Mouse (Mus musculus): ENCODE results near the gene Hdac7. TPM values are rescaled to one million over a fixed set of nuclear protein-coding genes. Genes with fewer than 3 reads are reported as not detected.
A peak's percentile ranks its signal among the peaks of the same experiment; 100 is the strongest.

Hdac7 gene
- polyA plus RNA-seq, 1 experiment from 2014 or later = 26.7 TPM

DNA sequence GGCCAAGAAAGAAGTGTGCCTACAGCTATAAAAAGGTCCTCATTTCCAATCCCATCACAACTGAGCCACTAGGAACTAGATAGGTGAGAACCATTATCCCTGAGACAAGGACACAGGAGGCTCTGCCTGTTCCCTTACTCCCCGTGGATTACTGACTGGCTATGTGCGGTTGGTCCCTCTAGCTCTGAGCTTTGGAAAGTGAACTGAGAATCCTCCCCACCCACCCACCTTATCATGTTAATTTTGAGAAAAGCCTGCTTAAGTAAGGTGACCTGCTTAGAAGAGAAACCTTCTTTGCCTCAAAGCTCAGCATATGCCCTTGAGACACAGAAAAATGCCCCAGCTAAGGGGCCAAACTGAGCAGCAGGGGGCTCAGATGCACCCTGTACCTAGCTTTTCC, 14.9 kb downstream of the Hdac7 start:
- no peaks in the 10 kb centered on the region for H3K9me3 ChIP-seq (replicated peaks)

DNA sequence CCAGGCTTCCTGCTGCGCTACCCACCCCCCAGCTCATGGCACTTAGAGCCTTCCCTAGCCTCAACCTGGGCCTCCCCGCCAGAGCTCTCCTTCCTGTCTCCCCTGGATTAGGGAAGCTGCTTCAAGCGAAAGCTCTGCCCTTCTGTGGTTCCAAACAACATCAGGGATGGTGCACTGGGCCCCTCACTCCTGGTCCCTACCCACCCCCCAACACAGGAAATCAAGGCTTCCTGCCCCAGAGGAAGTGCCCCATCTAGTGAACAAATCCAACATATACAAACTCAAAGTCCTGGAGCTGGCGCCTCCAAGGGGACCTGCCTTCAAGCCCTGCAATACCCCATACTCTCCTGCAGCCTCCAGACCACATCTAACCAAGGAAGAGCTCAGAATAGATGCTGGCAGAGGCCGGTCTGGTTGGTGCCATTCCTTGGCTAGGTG, 15.4 kb downstream of the Hdac7 start:
- peaks cover 12% of the 10 kb centered on the region for H3K27me3 ChIP-seq
- H3K9me3 ChIP-seq (replicated peaks) = no peaks in the 10 kb centered on the region
- no peak overlapping the region for H3K4me3 ChIP-seq
- no peaks in the 10 kb centered on the region for H3K36me3 ChIP-seq
- no peak overlapping the region for H3K9ac ChIP-seq
- no peak for ATAC-seq (ENCODE audit: low FRiP score)
- 61% methylated on average over 5 of the region's 5 CpGs for WGBS
- peak overlapping the region; percentile 79 for H3K4me2 ChIP-seq (replicated peaks)
- peaks cover 80% of the 10 kb centered on the region for H3K4me1 ChIP-seq
- H3K27ac ChIP-seq = 0 out of 2 replicates have a peak overlapping the region, but pooled peaks have one; percentile 30

More for the DNA sequence above, 14.9 kb downstream of the Hdac7 start:
- no peaks in the 10 kb centered on the region for H3K36me3 ChIP-seq
- peak overlapping the region; percentile 79 for H3K4me2 ChIP-seq (replicated peaks)
- no peak for ATAC-seq (ENCODE audit: low FRiP score)
- 68% methylated on average over 2 of the region's 2 CpGs for WGBS
- peaks cover 76% of the 10 kb centered on the region for H3K4me1 ChIP-seq
- peak overlapping the region; percentile 30; the same call in 1 of the 2 replicates for H3K27ac ChIP-seq
- peak overlapping the region; percentile 96 for H3K4me3 ChIP-seq
- 0 out of 2 replicates have a peak overlapping the region, but pooled peaks have one; percentile 99 for H3K9ac ChIP-seq
- peaks cover 15% of the 10 kb centered on the region for H3K27me3 ChIP-seq

DNA sequence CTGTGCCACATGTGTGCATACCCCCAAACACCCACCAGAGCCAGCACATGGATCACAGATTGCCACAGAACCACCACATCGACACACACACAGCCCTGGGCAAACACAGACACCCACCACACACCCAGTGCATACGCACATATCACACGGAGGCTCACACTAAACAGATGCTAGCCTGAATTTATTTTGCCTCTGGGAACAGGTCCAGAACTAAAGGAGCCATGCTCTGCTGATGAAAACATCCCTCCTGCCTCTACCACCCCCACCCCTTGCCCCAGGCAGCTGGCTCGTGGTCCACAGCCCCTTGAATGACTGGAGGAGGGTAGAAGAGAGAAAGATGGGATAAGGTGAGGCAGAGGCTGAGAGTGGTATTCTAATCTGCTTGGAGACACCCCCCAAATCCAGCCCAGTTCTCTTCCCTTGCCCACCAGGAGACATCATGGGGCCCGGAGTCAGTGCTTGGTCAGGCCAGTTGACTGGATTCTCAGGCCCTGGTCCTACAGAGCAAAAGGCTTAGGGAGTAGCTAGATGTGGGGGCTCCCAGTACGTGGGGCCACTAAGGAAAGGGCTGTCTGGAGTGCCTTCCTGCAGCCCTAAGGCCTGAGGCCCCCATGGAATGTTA, 16.0 kb downstream of the Hdac7 start:
- H3K27me3 ChIP-seq = peaks cover 8% of the 10 kb centered on the region; the same call in 1 of the 2 replicates
- 56% methylated on average over 6 of the region's 6 CpGs for WGBS
- peak overlapping the region; percentile 60; the same call in 1 of the 2 replicates for H3K27ac ChIP-seq
- H3K36me3 ChIP-seq = no peaks in the 10 kb centered on the region
- 0 out of 2 replicates have a peak overlapping the region, but pooled peaks have one; percentile 1 for H3K4me3 ChIP-seq
- peak overlapping the region; percentile 79 for H3K4me2 ChIP-seq (replicated peaks)
- H3K4me1 ChIP-seq = peaks cover 85% of the 10 kb centered on the region
- ATAC-seq (ENCODE audit: low FRiP score) = no peak
- H3K9me3 ChIP-seq (replicated peaks) = no peaks in the 10 kb centered on the region
- peak overlapping the region; percentile 13; the same call in 1 of the 2 replicates for H3K9ac ChIP-seq

DNA sequence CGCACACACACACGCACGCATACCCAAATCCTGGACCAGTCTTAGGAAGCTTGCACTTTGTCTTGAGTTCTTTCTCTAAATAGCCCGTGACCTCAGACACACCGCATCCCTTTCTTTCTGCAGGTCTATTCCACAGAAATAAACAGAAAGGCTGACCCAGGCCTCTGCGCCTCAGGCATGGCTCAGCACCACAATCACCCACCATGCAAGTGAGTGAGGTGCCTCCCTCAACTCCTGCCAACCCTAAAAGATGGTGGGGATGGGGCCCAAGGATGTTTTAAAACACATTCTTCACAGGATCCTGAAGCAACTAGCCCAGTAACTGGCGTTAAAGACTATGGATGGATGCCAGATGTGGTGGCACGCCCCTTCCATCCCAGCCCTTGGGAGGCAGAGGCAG, 16.9 kb downstream of the Hdac7 start:
- no peak overlapping the region for H3K4me2 ChIP-seq (replicated peaks)

DNA sequence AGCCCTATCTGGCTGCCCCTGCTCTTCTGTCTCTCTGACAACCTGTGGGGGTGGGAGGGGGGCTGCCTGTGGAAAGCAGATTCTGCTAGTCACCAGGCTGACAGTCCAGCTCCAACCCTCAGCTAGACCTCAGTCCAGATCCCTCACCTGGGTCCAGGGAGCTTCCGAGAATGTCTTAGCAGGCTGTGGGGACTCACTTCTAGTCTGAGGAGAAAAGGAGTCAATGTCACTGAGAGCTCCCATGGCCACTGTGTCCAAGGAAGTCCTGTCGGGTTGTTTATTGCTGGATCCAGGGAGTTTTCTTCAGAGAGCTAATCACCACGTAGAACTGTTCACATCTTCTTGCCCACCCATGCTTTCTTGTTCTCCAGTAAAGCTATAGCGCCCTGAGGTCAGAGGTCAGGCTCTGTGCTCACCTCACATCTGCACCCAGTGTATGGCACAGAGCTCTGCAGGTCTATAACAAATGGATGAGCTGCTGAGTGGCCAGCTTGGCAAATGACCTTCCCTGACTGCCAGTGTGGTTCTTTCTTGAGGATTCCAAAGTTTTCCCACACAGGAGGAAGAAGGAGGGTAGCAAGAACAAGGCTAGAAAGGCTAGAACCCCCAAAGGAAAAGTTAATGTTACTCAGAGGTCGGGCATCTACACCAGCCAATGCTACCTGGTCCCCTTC, 17.6 kb downstream of the Hdac7 start:
- 71% methylated on average over 5 of the region's 5 CpGs for WGBS
- no peak for ATAC-seq (ENCODE audit: low FRiP score)
- H3K4me3 ChIP-seq = no peak overlapping the region
- peaks cover 86% of the 10 kb centered on the region for H3K4me1 ChIP-seq
- no peak overlapping the region for H3K4me2 ChIP-seq (replicated peaks)
- no peaks in the 10 kb centered on the region for H3K9me3 ChIP-seq (replicated peaks)
- H3K27ac ChIP-seq = no peak overlapping the region
- no peaks in the 10 kb centered on the region for H3K36me3 ChIP-seq
- peaks cover 8% of the 10 kb centered on the region; the same call in 1 of the 2 replicates for H3K27me3 ChIP-seq
- 0 out of 2 replicates have a peak overlapping the region, but pooled peaks have one; percentile 8 for H3K9ac ChIP-seq

More for the DNA sequence above, 16.9 kb downstream of the Hdac7 start:
- Histone ChIP-seq H3K4me1 (peaks cover 86% of the 10 kb centered on the region), H3K9ac (no peak overlapping the region), H3K36me3 (no peaks in the 10 kb centered on the region), H3K9me3 (replicated peaks) (no peaks in the 10 kb centered on the region), H3K27me3 (peaks cover 8% of the 10 kb centered on the region; the same call in 1 of the 2 replicates), H3K4me3 (no peak overlapping the region), H3K27ac (no peak overlapping the region)
- ATAC-seq (ENCODE audit: low FRiP score) = no peak
- WGBS = 92% methylated on average over 8 of the region's 8 CpGs

DNA sequence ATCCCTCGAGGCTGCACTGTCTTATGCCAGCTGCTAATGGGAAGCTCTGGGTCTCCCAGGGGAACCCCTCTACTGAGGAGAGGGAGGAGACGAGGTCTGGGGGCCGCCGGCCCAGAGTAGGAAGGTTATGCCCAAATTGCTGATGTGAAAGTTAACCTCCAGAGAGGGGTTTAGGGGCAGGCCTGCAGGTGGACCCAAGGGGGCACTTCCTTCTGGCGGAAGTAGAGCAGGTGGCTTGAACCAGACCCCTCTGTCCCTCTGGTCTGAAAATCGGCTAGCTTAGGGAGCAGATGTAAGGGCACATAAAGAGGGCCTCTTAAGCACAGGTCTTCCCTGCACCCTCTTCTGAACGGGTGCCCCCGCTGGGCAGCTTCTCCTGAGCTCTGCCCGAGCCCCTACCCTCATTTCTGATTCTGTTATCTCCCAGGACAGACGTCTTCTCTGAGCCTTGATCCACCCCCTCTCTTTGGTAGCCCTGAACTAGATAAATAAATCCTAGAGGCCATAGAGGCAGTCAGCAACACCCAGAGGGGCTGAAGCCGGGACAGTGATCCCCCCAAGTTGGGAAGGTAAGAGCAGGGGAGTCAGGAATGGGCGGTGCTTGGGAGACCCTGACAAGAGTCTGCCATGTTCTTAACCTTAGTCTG, 18.2 kb downstream of the Hdac7 start:
- Histone ChIP-seq H3K27me3 (peaks cover 8% of the 10 kb centered on the region; the same call in 1 of the 2 replicates), H3K4me1 (peaks cover 92% of the 10 kb centered on the region), H3K4me3 (0 out of 2 replicates have a peak overlapping the region, but pooled peaks have one; percentile 15), H3K27ac (peak overlapping the region; percentile 30; the same call in 1 of the 2 replicates), H3K9ac (0 out of 2 replicates have a peak overlapping the region, but pooled peaks have one; percentile 43), H3K36me3 (no peaks in the 10 kb centered on the region), H3K4me2 (replicated peaks) (peak overlapping the region; percentile 40), H3K9me3 (replicated peaks) (no peaks in the 10 kb centered on the region)
- ATAC-seq (ENCODE audit: low FRiP score) = no peak
- 49% methylated on average over 12 of the region's 12 CpGs for WGBS

DNA sequence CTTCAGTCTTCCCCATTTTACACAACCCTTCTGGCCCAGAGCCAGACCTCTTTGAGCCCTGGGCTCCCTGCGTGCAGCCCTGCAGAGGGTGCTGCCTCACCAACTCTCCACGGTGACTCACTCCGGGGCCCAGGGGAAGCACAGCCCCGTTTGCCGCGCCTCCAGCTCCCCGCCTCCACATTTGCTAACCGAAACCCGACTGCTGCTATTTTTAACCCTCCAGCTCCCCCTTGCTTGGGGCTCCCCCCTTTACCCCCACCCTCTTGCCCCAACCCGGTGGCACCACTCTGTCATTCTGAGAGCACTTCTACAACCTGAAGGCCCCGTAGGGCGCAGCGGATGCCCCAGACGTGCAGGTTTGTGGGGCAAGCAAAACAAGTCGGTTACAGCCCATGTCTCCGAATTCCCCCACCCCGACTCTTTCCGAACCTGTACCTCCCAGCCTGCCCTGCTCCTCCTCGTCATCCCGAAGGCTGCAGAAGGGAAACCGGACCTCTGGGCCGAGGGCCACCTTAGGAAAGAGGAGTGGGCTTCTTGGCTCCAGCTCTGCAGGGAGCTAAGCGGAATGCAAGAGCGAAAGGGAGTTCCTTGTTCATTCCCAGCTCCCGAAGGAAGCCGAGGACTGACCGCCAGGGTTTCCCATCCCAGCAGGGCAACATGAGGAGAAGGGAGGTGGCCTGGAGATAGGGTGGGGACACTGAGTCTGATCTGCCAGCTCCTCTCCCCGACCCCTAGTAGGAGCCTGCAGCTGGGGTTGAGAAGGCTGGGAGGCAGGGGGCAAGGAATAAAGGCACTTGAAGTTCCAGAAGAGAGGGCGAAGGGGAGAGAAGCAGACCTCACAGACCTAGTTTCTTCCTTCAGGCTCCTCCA, 19.0 kb downstream of the Hdac7 start:
- peak overlapping the region; percentile 43 for H3K9ac ChIP-seq
- no peak for ATAC-seq (ENCODE audit: low FRiP score)
- H3K27me3 ChIP-seq = peaks cover 8% of the 10 kb centered on the region; the same call in 1 of the 2 replicates
- H3K4me3 ChIP-seq = peak overlapping the region; percentile 15
- H3K4me2 ChIP-seq (replicated peaks) = peak overlapping the region; percentile 40
- H3K36me3 ChIP-seq = peaks cover 3% of the 10 kb centered on the region; the same call in 1 of the 2 replicates
- no peak overlapping the region; the same call in 1 of the 2 replicates for H3K27ac ChIP-seq
- H3K4me1 ChIP-seq = peaks cover 90% of the 10 kb centered on the region
- no peaks in the 10 kb centered on the region for H3K9me3 ChIP-seq (replicated peaks)
- 8% methylated on average over 29 of the region's 29 CpGs for WGBS

DNA sequence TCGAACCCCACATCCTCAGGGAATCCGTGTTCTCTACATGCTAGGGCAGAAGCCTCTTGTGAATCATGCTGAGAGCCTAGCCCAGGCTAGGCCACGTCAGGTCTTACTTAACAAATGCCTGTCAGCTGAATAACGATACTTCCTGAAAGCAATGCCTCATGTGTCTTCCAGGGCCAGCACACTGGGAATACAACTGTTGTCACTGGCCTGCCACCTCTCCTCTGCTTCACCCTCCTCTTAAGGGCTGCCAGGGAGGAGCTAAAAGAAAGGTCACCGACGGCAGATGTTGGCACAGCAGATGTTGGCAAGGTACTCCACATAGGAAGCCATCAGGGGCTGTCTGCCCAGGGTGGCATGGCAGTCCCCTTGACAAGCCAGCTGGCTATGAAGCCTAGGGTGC, 20.3 kb downstream of the Hdac7 start:
- H3K36me3 ChIP-seq = peaks cover 5% of the 10 kb centered on the region; the same call in 1 of the 2 replicates
- peaks cover 8% of the 10 kb centered on the region; the same call in 1 of the 2 replicates for H3K27me3 ChIP-seq
- no peak overlapping the region for H3K4me2 ChIP-seq (replicated peaks)
- H3K9ac ChIP-seq = no peak overlapping the region
- no peak overlapping the region for H3K27ac ChIP-seq
- peaks cover 83% of the 10 kb centered on the region for H3K4me1 ChIP-seq
- 77% methylated on average over 6 of the region's 6 CpGs for WGBS
- no peaks in the 10 kb centered on the region for H3K9me3 ChIP-seq (replicated peaks)
- ATAC-seq (ENCODE audit: low FRiP score) = no peak
- H3K4me3 ChIP-seq = no peak overlapping the region

DNA sequence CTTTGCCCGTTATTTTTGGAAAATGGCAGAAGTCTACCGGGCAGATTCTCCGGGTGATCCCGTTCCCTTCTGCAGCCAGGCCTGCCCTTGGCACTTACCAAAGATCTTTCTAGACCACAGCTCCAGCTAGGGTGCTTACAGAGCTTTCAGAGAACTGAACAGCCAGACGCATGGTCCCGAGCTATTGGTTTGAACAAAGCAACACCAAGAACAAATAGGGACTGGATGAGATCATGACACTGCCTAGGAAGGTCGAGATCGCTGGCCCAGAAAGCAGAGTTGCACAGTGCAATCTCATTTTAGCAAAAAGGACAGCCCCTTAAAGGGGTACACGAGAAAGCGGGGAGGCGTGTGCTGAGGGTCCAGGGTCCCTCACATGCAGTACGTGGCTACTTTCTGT, 20.8 kb downstream of the Hdac7 start:
- peaks cover 78% of the 10 kb centered on the region for H3K4me1 ChIP-seq
- H3K36me3 ChIP-seq = peaks cover 5% of the 10 kb centered on the region; the same call in 1 of the 2 replicates
- peak overlapping the region; percentile 64 for H3K27ac ChIP-seq
- H3K9me3 ChIP-seq (replicated peaks) = no peaks in the 10 kb centered on the region
- H3K4me3 ChIP-seq = no peak overlapping the region
- no peak for ATAC-seq (ENCODE audit: low FRiP score)
- peaks cover 8% of the 10 kb centered on the region; the same call in 1 of the 2 replicates for H3K27me3 ChIP-seq
- no peak overlapping the region for H3K9ac ChIP-seq
- 69% methylated on average over 12 of the region's 12 CpGs for WGBS
- no peak overlapping the region for H3K4me2 ChIP-seq (replicated peaks)

DNA sequence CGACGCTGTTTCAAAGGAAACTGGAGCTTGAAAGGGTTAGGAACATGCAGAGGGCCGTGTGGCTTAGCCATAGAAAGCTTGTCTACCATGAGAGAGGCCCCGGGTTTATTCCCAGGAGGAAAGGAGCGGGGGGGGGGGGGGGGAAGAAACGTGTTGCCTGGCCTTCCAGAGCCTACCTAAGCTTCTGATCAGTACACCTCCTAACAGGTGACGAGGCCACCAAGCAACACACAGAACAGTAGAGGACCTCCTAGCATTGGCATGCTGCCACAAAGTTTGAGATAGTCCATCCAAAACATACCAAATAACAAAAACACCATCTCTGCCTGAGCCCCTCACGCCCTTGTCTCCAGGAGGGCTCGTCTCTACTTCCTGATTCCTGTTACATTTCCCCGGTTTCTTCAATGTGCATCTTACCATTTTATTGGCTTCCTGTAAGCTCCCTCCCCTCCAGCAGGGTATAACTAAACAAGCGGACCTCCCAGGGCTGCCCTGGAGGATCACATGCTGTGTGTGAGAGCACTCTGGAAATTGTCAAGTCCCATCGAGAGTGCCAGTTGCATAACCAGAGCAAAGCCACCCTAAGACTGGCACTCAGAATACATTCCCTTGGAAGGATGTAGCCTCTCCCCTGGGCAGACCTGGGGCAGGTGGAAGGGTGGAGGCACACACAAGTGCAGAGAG, 21.6 kb downstream of the Hdac7 start:
- H3K27ac ChIP-seq = no peak overlapping the region
- no peak for ATAC-seq (ENCODE audit: low FRiP score)
- no peak overlapping the region for H3K4me3 ChIP-seq
- 56% methylated on average over 12 of the region's 12 CpGs for WGBS
- H3K9ac ChIP-seq = no peak overlapping the region
- H3K4me1 ChIP-seq = peaks cover 72% of the 10 kb centered on the region
- peaks cover 5% of the 10 kb centered on the region; the same call in 1 of the 2 replicates for H3K36me3 ChIP-seq
- H3K27me3 ChIP-seq = peaks cover 8% of the 10 kb centered on the region; the same call in 1 of the 2 replicates
- H3K9me3 ChIP-seq (replicated peaks) = no peaks in the 10 kb centered on the region
- H3K4me2 ChIP-seq (replicated peaks) = no peak overlapping the region

DNA sequence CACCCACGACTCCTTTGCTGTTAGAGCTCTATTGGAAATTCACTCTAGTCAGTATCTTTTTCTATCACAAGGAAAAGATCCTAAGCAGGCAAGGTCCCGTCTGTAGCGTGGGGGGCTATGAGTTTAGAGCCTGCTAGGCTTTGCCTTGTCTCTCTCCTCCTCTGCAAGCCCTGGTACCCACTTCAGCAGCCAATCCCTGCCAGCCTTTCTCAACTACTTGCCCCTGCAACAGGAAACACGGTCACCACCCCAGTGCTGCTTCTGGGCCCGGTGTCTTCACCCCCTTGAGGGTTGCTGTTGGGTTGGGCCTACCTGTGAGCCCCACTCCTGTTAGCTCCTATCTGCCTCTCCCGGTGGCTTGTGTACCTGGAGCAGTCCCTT, 22.3 kb downstream of the Hdac7 start:
- Histone ChIP-seq H3K9me3 (replicated peaks) (no peaks in the 10 kb centered on the region), H3K27me3 (peaks cover 8% of the 10 kb centered on the region; the same call in 1 of the 2 replicates), H3K27ac (0 out of 2 replicates have a peak overlapping the region, but pooled peaks have one; percentile 18), H3K36me3 (peaks cover 5% of the 10 kb centered on the region; the same call in 1 of the 2 replicates), H3K9ac (0 out of 2 replicates have a peak overlapping the region, but pooled peaks have one; percentile 23), H3K4me2 (replicated peaks) (no peak overlapping the region), H3K4me3 (no peak overlapping the region), H3K4me1 (peaks cover 66% of the 10 kb centered on the region)
- ATAC-seq (ENCODE audit: low FRiP score) = no peak
- 79% methylated on average over 6 of the region's 6 CpGs for WGBS
